Mouse (Mus musculus): ENCODE results near the gene Ago1. TPM values are rescaled to one million over a fixed set of nuclear protein-coding genes. Genes with fewer than 3 reads are reported as not detected.

Ago1 gene
- polyA plus RNA-seq, 1 experiment = 35.6 TPM

DNA sequence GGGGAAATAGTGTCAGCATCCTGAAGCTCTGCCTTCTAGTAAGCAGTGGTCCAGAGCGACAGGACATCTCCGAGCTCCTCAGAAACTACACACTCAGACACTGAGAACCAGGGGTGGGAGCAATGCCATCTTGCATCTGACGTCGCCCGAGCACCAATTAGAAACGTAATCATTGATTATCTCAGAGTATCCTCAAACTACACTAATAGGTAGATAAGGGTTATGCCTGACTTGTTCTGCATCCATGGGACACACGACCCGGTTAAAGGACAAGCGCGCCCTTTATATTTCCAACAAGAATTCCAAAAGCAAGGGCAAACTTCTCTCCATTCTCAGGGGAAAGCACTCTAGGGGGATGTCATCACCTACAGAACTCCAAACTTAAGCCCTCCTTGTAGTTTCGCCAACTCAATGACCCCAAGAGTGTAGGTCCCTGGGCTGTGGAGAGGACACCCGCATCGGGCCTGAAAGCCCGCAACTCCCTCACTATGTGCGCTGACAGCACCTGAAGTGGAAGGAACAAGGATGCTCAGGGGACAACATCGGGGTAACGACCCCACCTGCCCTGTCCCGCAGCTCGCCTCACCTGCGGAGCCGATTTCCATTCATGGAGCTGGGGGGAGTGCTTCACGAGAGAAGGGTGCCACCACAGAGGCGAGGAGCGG is 39.6 kb downstream of the Ago1 start:
- peak in 1 of 2 experiments; percentile 16 for DNase-seq (ENCODE audit: extremely low spot score in 1 of 2, low spot score in 1 of 2)

DNA sequence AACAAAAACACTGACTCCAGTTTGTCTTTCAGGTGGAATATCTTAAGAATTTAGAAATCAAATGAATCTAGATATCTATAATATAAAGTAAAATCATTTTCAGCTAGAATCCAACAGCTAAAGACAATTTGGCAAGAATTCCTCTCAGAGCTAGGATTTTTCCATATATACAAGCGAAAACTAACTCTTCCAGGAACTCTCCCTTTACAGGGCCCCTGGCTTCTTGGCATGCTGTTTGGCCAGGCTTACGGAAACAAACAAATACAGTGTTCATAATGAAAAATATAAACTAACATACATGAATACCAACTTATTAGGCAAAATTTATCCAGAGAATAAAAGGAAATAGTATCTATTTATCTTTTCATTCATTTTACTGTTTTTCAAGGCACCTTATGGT is 44.5 kb downstream of the Ago1 start:
- no peak for DNase-seq (ENCODE audit: extremely low spot score in 1 of 2, low spot score in 1 of 2)

DNA sequence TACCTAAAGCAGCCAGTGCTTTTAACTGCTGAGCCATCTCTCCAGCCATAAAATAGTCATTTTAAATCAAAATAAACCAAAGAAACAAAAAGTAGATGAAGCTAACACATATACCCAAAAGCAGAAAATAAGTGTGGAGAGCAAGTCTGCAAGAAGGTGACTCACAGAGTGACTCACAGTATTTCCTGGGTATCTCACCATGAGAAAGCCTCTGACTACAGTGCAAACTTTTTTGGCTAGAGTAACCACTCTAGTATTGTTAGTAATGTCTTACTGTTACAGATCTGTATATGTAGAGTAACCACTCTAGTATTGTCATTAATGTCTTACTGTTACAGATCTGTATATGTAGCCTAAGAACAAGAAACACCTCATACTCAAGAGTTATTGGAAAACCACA is 52.7 kb downstream of the Ago1 start:
- DNase-seq (ENCODE audit: extremely low spot score in 1 of 2, low spot score in 1 of 2) = peak in 1 of 2 experiments; percentile 31

DNA sequence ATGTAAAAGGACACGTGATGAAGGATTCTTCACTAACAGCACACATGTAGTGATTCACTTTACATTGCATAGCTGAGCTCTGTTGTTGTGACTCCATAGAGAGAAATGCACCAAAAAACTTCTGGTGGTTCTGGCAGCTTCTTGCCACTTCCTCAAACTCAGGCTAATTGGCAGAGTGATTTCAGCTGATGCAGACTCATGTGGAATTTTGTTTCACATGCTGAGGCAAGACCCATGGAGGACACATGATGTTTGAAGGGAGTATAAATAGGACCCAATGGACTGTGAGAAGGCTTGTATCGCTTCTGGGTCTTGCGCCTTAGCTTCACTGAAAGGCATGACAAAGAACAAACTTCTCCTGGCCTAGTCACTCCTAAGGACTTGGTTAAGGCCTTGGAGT is 55.9 kb downstream of the Ago1 start:
- no peak for DNase-seq (ENCODE audit: extremely low spot score in 1 of 2, low spot score in 1 of 2)

Other genes starting within 250 kb of the Ago1 start
- gene Map7d1, start 212.2 kb downstream of the Ago1 start, polyA plus RNA-seq (2012; rRNA removed) = 201 and 206 TPM in 2 replicates
- 110 and 111 TPM in 2 replicates for gene Trappc3, start 206.3 kb downstream of the Ago1 start, polyA plus RNA-seq (2012; rRNA removed)
- 0.38 and 0.50 TPM in 2 replicates for gene Col8a2, start 181.8 kb downstream of the Ago1 start, polyA plus RNA-seq (2012; rRNA removed)
- 41.7 and 41.8 TPM in 2 replicates for gene Adprhl2, start 146.9 kb downstream of the Ago1 start, polyA plus RNA-seq (2012; rRNA removed)
- gene Tekt2, start 142.9 kb downstream of the Ago1 start, polyA plus RNA-seq (2012; rRNA removed) = 5.5 and 6.7 TPM in 2 replicates
- gene Ago3, start 39.0 kb downstream of the Ago1 start, polyA plus RNA-seq (2012; rRNA removed) = 10.9 and 11.5 TPM in 2 replicates
- gene Ago4, start 64.9 kb upstream of the Ago1 start, polyA plus RNA-seq (2012; rRNA removed) = 6.4 and 6.8 TPM in 2 replicates
- 0.50 and 1.2 TPM in 2 replicates for gene Clspn, start 88.4 kb upstream of the Ago1 start, polyA plus RNA-seq (2012; rRNA removed)
- 50.9 and 53.0 TPM in 2 replicates for gene 5730409E04Rik, start 141.2 kb upstream of the Ago1 start, polyA plus RNA-seq (2012; rRNA removed)
- 171 and 176 TPM in 2 replicates for gene Psmb2, start 209.0 kb upstream of the Ago1 start, polyA plus RNA-seq (2012; rRNA removed)

Data from frontal cortex, adult 2 months (tissue).